Mouse (Mus musculus) spleen, embryonic (tissue): Measurements from ENCODE around the gene Naa40.

Experiments
- CTCF ChIA-PET: fragments of 350-600 bp; sonication (Branson Sonifier 250); formaldehyde crosslinking; loops from one replicate; lab custom pipeline; 2022; lab: Charles Lee

The Naa40 gene

DNA sequence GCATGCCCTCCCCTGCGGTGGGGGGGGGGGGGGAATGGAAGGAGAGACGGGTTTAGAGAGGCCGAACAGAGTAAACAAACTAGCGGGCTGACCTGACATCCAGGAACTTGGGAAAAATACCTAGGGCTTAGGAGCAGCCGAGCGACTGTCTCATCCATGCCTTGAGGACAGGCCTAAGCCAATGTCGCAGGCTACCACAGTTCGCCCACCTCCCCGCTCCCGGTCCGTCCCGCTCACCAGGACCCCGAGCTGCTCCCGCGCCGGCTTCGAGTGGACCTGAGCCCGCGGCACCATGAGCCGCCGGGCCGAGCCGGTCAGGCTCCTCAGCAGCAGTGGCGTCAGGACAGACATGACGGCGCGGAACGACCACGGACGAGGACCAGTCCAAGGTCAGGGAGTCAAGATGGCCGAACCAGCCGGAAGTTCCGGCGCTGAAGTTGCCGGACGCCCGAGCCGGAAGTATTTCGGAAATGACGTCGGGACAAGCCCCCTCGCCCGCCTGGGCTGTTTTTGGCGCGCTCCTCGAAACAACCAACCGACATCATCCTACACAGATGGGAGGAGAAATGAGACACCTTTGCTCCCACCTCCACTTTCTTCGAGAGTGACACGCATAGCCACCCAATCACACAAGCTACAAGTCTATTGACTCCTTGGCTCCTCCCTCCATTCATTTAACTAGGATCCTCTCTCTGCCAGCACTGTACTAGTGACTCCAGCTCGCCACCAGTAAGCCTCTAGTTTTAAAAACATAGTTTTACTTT is 23.6 kb downstream of the Naa40 start, which contains the start of gene Cox8a:
Gene Cox8a (minus strand): TSS at position 455 of the 764 bp plus-strand sequence.
- CTCF ChIA-PET: interaction anchor here (0.6 to 0.7 kb wide), 2 partner anchors 13 to 235 kb away, joined by 3 read pairs; no protein-coding TSS in a partner anchor

DNA sequence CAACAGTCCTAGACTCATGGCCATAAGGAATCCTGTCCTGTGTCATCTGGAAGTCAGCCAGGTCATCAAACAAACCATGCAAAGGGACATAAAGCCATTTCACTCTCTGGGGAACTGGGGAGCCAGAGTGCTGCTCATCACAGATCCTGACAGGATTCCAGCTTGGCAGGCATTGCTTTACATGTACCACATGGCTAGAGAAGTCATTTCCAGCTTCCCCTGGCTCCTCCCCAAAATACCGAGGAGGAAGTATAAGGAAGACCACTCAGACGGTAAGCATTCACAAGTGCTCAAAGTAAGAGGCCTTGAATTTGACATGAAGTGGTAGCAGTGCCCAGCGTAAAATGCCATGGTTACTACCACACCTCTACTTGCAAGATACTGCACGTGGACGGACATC is 26.5 kb downstream of the Naa40 start:
- CTCF ChIA-PET: no interaction called here

DNA sequence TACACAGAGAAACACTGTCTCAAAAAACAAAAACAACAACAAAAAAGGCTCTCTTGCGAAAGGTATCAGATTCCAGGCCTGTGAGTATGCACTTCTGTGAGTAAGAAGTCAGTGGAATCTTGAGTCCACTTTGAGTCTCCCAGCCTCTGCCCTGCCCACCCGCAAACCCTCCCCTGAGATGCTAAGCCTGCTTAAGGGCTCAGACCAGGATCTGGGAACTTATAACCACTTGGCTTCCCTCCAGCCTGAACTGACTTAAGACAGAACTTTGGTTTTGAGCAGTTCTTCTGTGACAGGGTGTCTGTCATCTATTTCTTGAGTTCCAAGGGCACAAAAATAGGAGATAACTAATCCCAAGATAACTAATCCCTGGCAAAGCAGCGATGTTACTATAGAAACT is 28.0 kb downstream of the Naa40 start:
- CTCF ChIA-PET: no interaction called here

DNA sequence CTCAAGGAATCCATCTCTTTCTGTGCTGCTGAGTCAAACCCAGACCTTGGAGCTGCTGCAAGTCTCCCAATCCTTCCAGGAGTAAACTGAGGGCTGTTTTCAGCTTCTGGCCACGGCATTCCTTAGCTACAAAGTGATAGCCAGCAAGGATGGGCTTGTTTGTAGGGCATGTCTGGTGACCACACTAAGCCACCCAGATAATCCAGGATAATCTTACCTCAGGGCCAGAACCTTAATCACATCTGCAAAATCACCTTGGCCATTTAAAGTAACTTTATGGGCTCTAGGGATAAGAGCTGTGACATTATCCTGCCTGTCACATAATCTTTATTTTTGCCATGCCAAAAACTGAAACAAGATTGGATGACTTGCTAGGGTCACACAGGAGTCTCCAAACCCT is 28.8 kb downstream of the Naa40 start:
- CTCF ChIA-PET: no interaction called here

DNA sequence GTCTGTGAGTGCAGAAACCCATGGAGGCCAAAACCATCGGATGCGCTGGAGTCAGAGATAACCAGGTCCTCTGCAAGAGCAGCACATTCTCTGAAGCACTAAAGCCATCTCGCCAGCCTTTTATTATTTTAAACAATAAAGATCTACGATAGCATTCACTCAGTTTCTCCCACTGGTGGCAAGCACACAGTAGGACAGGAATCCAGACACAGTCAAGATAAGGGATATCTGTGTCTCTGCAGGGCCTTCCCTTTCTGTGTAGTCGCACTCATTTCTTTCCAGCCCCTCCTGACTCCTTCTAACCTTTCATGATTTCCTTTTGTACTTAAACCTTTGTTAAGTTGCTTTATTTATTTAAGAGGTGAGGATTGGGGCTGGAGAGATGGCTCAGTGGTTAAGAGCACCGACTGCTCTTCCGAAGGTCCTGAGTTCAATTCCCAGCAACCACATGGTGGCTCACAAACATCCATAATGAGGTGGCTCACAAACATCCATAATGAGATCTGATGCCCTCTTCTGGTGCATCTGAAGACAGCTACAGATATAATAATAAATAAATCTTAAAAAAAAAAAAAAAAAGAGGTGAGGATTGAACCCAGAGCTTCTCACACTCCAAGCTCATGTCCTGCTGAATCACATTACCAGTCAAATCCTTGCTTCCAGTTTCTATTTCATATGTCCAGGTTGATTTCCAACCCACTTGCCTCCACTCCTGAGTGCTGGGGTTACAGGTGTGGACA is 30.9 kb downstream of the Naa40 start:
- CTCF ChIA-PET: no interaction called here

DNA sequence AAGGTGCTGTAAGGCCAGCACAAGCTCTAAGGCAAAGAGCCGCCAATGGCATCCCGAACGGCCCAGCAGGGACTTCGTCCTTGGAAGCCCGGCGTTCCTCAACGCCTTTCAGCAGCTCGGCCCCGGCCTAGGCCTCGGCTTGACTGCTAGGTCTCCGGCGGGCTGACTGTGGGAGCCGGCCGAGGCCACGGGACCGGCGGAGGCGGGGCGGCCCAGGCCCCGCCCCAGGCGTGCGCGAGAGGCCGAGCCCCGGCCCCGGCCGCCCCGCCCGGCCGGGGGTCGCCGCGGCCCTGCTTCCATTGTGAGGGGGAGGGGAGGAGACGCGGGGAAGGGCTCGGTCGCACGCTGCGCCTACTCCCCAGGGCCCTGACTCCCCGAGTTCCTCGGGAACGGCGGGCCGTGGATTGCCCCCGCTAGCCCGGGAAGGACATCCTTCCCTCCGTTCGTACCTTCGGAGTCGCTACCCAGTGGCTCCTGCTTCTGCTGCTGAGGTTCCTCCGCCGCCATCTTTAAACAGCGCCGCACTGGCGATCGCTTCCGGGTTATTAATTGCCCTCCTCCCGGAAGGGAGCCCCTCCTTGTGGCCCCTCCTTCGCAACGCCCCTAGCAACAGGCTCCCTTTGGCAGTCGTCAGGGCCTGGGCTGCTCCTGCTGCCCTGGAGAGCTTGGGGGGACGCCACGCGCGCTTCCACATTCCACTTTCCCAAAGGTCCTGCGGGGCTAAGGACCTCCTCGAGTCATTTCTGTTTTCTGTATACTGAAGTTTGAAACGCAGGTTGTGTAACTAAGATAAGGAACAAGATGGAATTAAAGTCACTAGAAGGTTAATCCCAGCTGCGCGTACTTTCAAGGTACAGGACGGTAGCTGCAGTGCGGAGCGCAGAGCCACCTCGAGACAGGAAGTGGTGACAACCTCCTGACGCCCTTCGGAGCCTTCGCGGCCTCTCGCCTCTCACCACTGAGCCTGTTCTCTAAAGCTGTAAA is 34.9 kb downstream of the Naa40 start, which contains the start of gene Otub1:
Gene Otub1 (minus strand): TSS at position 564 of the 984 bp plus-strand sequence.
- CTCF ChIA-PET: no interaction called here

DNA sequence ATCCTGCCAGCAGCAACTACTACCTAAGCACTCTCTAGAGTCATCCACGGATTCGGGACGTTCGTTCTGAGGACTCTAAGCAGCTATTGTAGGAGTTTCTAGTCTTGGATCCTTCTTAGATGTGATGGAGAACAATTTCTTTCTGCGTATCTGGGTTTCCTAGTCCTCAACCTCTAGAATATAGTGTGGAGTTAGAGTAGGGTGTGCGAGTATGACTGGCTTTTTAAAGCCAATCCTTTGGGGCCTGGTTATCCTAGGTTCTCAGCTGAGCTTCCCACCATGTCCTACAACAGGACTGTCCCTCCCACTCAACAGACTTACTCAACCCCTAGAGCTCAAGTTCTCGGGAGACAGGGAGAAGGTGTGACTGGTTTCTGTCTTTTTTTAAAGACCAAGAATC is 35.7 kb downstream of the Naa40 start:
- CTCF ChIA-PET: no interaction called here

DNA sequence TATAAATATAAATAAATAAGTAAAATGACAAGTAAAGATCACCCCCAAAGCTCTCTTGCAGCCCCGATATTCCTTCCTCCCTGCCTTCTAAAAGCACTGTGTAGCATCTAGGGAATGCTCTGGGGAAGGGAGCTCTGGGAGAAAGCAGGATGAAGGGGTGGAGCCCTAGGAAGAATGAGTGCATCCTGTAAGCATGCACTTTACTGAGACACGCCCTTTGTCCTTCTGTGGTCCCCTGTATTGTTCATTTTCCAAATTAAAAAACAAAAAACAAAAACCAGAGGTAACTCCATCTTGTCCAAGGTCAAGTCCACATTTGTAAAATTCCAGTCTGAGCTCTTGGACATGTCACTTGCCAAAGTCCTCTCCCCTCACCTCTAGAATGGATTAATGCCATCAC is 36.1 kb downstream of the Naa40 start:
- CTCF ChIA-PET: interaction anchor here (0.8 kb wide), 1 partner anchor 13 kb away, joined by 3 read pairs; the partner anchor contains the start of gene Cox8a

DNA sequence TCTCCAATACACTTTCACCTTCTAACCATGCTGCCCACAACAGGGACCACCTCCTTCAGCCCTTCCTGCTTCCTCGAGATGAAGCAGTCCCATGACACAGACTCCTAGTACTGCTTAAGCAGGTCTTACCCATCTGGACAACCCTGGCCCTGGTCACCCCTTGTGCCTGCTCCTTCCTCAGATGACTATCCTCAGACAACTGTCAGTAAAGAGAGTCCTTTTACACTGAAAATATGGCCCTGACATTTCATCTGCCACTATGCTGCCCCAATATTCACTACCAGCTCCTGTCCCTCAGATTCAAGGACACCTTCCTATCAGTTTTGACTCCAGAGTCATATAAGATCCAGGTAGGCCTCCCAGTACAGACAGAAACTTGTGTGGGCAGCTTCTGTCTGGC is 40.6 kb downstream of the Naa40 start:
- CTCF ChIA-PET: no interaction called here

DNA sequence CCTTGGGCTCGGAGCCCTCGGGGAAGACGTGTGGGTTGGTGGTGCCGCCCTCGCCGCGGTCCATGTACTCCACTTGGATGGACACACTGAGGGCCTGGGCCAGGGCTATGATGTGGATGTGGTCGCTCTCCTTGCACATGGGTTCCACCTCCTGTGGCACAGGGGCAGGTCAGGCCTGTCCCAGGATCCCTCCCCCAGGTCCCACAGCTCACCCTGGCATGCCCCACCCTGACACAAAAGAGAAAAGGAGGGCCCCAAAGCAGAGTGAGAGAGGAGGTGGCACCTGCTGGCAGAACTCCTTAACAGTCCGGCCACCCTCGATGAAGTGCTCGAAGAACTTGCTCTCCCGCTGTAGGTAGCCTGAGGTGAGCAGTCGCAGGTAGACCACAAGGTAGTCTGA is 41.9 kb downstream of the Naa40 start:
- CTCF ChIA-PET: no interaction called here

DNA sequence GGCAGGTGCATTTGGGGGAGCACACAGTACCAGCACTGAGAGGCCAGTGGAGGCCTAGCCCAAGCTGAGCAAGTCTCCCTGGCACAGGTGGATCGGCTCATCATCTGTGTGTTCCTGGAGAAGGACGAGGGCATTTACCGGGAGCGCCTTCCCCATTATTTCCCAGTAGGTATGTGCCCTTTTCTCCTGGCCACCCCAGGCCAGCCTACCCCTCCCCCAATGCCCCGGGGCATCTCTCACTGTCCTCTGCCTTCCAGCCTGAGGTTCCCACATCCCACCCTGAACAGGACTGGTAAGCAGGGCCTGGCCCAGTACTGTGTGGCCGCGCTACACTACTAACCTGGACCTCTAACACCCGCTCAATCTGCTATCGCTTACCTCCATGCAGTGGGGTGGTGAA is 43.5 kb downstream of the Naa40 start:
- CTCF ChIA-PET: no interaction called here

DNA sequence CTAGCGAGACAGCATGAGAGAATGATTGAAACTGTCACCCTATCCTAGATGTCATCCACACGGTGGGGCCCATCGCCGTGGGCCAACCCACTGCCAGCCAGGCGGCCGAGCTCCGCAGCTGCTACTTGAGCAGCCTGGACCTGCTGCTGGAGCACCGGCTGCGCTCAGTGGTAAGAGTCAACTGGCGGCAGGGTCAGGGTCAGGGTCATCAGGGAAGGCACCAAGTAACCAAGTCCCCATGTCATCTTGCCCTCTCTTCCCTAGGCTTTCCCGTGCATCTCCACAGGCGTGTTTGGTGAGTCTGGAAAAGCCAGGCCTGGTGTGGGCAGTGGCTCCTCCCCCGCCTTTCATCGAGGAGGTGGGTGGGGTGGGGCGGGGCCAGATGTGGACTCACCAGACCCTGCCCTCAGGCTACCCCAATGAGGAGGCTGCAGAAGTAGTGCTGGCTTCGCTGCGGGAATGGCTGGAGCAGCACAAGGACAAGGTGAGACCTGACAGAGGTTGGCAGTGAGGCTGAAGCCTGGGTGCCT is 44.2 kb downstream of the Naa40 start:
- CTCF ChIA-PET: no interaction called here

DNA sequence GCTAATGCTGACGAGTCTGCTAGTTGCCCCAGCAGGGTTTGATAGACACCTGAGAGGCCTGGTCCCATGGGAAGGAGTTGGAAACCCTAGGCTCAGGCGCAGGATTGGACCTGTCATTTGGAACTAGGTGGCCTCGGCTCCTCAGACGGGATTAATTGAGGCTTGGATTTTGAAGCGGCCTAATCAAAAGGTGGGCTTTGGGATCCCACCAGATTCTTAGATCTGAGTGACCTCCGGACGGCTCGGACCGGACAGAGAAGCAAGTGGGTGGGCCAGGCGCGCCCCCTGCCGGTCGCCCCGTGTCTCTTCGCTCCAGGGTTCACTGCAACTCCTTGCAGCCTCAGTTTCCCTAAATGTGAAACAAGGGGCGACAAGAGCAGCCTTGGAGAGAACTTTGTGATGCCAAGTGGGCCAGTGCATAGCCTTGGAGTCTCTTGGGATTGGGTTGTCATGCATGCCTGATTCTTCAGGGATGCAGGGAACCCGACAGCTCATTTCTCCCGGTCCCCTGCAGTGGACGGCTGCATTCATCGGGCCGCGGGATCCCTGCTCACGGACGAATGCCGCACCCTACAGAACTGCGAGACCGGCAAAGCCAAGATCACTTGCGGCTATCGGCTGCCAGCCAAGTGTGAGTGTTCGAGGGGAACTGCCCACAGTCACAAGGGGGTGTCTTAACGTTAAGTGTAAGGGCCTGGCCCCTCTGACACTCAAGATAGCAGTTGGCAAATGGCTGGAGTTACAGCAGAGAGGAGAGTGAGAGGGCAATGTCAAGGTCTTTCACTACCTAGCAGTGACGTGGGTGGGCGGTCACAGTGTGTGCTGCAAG is 44.9 kb downstream of the Naa40 start:
- CTCF ChIA-PET: no interaction called here

DNA sequence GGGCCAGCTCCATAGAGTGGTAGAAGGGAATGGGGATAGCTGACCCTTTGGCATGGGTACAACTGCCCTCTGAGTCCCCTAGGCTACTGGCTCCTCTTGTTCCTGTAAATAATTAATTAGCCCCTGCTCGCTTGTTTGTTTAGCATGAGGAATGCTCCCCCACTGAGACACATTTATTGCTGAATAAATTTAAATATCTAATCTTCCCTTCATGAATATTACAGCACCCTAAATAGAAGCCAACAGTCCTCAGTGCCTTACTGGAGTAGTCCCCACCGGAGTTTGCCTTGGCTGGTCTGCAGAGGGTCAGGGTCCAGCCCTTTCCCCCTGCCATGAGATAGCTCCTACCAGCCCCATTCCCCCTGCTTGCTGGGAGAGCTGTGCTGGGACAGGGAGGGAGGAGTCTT is 48.4 kb downstream of the Naa40 start:
- CTCF ChIA-PET: no interaction called here

DNA sequence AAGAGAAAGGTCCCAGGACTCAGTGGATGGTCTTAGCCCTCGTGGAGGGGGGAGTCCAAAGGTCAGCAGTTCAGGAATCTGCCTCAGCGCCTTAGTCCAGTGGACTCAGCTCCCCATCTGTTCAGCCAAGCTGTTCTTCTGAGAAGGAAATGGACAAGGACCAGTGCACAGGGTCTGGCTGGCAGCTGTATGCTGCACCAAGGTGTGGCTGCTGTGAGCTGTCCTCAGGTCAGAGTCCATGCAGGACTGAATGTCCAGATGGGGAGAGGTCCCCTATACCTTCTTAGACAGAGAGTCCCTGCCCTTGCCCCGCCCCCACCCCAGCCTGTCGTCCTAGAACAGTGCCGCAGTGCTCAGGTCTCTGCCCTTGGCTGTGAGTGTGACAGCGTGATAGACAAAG is 49.3 kb downstream of the Naa40 start:
- CTCF ChIA-PET: interaction anchor here (0.9 kb wide), 1 partner anchor 125 kb away, joined by 6 read pairs; no protein-coding TSS in a partner anchor

DNA sequence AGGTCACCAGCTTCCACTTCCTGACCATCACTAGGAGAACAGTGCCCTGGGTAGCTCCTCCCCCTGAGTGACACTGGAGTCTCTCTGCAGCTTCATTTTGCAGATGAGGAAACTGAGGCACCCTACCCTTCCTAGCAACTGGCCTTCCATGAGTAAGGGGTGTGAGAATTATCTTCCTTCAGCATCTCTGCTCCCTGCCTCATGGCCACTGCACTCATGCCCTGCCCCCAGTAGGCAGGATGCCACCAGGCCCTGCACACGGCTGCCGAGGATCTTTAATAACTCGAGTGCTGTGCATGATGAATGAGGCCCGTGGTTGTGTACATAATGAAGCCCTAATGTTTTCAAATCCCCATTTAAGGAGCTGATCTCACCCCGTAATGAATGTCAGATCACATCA is 50.0 kb downstream of the Naa40 start:
- CTCF ChIA-PET: interaction anchor here (0.9 kb wide), 1 partner anchor 124 kb away, joined by 6 read pairs; no protein-coding TSS in a partner anchor

DNA sequence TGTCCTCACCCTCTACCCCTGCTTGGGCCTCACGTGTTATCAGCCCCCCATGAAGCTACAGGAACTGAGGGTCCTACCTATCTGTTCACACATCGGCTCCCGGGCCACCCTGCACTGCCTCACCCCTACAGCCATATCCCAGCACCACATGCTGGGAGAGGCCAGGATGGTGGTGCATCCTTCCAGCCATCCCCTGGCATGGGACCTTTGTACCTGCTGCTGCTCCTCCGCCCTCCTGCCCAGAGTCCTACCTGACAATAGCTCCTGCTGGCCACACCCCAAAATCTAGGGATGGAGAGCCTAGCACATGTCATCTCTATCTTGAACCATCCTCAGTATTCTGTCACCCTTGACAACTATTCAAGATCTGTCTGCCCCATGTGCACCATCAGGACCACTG is 52.0 kb downstream of the Naa40 start:
- CTCF ChIA-PET: no interaction called here

DNA sequence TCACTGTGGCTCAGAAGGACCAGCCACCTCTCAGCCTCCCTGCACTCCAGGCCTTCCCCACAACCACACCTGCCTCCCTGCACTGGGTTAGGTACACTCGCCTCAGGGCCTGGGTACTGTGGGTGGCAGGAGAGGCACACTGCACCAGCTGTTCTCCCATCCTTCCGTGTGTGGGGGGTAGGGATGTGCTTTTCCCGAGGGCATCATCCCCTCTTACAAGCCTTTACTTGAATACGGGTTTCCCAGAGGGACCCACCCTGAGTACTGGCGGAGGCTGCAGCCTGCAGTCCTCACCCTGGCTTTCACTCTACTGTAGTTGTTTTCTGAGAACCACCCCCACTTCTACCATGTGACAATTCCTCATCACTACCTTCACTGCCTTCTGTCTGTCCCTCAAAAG is 53.8 kb downstream of the Naa40 start:
- CTCF ChIA-PET: no interaction called here

DNA sequence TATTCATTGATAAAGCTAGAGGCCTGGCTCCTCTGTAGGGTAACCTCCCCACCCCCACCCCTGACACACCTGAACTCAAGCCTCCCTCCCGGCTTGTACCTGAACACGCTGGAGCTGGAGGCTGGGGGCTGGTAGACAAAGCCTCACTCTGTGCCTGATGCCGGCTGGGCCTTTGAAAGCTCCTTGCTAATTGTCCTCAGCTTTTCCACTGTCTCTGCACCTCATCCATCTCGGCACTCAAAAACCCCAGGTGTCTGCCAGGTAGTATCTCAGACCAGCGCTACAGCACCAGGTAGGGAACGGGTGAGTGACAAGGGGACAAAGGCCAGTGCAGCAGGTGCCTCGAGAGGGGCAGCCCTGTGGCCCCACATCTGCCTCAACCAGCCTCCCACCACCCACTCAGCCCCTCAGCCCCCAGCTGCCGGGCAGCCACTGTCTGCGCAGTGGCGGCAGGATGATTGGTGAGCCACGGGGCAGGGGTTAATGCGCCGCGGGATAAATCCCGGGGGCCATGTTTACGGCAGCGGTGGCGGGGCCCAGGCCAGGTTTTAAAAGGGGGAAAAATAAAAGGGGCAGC is 55.2 kb downstream of the Naa40 start:
- CTCF ChIA-PET: no interaction called here

DNA sequence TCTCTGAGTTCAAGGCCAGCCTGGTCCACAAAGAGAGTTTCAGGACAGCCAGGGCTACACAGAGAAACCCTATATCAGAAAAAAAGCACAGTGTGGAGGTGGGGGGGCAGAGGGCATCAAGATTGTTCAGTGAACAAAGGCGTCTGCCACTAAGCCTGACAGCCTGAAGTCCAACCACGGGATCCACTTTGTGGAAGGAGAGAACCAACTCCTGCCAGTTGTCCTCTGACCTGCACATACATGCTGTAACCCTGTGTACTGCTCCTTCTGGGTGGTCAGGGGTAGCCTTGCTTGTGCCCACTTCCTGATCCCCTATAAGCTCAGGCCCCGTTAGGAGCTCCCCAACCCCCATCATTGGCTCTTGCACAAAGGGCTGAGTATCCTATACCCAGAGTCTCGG is 55.9 kb downstream of the Naa40 start:
- CTCF ChIA-PET: no interaction called here
